Mouse (Mus musculus) regulatory T cell (primary cell): ENCODE data around the gene Zfp777.

Experiments
- in situ Hi-C: fragments of 300-600 bp; cut with MboI, MseI; formaldehyde crosslinking; loops from one replicate; pipeline ENCODE4 v1.15.1; 2025; ENCODE audit warnings: high pct_unique_total_duplicates

Gene Zfp777

DNA sequence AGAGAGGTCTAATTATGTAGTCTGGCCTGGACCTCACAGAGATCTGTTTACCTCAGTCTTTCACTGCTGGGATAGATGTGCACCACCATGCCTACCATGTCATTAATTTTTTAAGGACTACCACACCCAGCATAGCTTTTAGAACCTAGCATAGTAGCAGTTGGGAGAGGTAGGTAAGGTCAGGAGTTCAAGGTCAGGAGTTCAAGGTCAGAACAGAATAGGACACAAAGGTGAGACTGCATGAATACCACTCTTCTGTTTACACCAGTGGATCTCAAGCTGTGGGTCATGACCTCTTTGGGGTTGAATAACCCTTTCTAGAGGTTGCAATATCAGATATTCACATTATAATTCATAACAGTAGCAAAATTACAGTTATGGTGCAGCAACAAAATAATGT is 16.1 kb downstream of the Zfp777 start:
- in situ Hi-C loops = no loop called here

DNA sequence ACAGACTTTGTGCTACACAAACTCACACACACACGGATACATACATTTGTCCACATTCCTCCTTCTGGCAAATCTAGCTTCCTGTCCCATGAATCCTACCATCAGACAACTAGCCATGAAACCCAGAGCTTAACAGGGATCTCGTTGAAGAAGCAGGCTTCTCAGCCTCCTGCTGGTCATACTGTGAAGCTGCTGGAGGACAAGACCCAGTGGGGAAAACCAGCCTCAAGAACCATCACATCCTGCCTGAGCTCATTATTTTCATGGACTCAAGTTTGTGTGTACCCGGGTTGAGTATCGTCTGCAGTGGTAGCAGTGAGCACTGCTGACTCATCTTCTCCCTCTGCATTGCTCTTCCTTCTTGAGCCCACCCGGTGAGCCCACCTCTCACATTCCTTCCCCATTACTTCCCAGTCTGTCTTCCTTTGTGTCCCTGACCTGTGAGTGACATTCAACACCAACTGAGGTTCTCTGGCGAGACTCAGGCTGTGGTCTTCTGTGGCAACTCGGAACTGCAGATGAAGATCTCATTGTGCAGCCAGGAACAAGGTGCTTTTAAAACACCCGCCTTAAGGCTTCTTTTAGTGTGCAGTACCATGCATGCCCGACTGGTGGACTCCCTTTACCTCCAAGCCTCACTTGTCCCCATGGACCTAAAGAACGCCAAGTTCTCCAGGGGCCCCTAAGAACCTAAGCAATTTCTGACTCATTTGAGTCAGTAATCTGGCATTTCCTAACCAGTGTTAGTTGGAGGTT is 22.6 kb downstream of the Zfp777 start:
- in situ Hi-C loops = no loop called here

DNA sequence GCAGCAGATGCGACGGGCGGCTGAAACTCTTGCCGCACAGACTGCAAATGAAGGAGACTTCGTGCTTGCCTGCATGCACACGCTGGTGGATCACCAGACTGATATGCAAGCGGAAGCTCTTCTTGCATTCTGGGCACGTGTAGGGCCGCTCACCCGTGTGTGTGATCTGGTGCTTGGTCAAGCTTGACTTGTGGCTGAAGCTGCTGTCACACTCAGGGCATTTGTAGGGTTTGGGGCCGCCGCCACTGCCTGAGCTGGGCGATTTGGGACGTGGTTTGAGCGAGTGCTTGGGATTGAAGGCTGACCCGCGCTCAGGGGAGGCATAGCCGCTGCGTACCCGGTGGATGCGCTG is 23.7 kb downstream of the Zfp777 start:
- in situ Hi-C loops = no loop called here

DNA sequence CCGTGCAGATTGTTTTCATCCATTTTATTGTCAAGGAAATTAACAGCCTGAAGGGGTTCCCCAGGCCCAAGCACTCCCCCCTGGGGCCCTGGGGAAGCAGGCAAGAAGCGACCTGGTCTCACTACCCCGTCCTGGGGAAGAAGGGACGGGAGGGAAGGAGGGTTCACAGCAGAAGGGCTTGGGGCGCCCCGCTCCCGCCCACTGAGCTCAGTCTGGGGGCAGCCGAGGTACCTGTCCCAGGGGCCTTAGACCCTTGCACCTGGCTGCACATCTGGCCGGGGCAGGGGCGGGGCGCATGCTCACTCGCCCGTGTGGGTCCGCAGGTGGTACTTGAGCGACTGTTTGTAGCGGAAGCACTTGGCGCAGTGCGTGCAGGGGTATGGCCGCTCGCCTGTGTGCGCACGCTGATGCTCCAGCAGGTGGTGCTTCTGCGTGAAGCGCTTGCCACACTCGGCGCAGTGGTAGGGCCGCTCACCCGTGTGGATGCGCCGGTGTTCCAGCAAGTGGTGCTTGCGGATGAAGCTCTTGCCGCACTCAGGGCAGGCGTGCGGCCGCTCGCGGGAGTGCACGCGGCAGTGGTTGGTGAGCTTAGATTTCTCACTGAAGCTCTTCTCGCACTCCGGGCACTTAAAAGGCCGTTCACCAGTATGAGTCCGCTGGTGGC is 24.2 kb downstream of the Zfp777 start:
- in situ Hi-C loops = no loop called here

DNA sequence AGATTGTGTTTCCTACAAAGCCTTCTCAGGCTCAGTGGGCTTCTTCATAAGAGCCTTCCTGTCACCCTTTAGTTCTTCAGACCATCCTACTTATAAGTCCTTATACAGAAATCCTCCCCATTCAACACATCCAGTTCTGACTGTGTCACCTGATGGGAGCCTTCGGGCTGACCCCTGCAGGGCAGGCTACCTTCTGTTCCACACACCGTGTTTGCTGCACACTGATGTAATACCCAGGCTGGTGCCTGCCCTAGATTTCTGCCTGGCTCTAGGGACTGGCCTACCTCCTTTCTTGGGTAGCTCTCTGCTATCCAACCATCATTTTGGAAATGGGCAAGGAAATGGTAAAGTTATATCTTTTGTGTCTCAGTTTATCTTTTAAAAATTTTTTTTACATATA is 26.0 kb downstream of the Zfp777 start:
- in situ Hi-C loops = no loop called here

DNA sequence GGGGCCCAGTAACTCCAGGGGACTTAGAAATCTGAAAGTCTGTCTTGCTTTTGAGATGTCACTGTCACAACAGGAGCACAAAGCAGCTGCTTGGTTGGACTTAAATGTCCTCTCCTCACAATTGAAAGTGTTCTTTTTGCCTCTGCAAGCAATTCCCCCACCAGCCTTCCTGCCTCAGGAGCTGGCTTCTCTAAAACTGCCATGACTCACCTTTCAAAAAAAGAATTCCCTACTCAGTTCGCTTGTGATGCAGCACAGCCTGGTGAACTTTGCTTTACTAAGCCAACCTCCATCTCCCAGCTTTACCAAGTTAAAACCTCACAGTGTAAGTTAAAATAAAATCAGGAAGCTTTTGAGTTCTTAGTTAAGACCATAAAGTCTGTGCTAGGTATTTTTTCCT is 27.0 kb downstream of the Zfp777 start:
- in situ Hi-C loops = no loop called here

DNA sequence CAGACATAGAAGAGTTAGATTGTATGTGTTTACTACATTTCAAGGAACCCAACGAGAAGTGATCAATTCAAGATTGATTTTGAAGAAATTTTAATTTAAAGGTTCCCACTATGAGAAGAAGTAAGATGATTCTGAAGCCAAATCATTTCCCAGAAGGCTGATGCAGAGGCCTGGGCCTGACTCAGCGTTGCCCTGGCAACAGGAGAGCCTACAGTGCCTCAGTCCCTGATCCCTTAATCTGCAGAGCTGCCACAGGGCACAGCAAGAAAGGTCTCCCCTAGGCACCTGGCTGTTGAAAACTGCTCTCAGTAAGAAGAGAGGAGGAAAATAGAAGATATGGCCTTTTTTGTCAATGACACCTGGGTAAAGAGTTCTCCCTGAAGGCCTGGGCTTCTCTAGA is 28.7 kb downstream of the Zfp777 start:
- in situ Hi-C loops = no loop called here

DNA sequence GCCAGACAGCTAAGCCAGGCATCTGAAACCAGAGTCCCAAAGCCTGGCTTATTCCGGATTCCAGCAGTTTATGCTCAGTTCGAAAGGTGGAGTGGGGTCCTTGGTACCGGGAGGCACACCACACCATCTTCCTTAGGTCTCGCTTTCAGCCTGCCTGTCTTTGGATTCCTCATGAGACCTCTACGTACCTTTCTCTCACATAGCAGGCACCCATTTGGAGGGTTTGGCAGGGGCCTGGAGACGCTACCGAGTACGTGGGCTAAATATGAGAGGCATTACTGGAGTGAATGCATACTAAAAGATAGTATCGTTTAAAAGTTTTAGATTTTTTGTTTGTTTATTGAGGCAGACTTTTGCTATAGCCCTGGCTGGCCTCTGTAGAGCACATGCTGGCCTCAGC is 31.9 kb downstream of the Zfp777 start:
- in situ Hi-C loops = no loop called here

DNA sequence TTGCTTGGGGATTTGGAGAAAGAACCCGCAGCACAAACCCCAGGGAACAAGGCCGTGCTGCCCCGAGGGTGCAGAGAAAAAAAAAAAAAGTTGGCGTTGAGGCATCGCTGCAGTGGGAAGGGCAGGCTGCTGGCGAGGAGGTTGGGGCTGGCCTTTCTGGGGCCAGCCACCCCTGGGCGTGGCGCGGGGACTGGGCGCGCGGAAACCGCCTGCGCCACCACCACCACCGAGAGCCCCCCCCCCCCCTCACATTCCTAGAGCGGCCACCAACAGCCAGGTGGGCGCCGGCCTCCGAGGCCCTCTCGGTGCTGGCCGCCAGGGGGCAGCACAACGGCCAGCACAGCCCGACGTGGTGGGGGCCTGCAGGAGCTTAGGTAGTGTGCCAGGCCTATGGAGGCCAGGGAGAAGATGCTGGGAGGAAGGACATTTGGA is 32.6 kb downstream of the Zfp777 start:
- in situ Hi-C loops = no loop called here

DNA sequence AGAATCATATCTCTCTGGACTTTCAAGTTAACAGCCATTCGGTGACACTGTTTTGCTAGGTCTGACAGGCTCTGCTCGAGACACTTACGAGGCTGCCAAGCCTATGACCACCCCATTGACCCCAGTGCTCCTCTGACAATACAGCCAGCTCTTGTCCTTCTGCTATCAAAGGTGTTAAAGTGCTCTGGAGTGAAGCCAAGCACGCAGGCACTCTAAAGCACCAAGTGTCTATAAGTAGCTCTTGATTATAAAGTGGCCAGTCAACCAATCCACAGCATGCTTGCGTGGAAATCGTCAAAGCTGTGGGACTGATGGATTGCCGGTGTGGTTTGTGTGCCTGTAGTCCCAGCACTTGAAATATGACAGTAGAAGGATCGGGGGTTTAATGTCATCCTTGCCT is 38.0 kb downstream of the Zfp777 start:
- in situ Hi-C loops = no loop called here

DNA sequence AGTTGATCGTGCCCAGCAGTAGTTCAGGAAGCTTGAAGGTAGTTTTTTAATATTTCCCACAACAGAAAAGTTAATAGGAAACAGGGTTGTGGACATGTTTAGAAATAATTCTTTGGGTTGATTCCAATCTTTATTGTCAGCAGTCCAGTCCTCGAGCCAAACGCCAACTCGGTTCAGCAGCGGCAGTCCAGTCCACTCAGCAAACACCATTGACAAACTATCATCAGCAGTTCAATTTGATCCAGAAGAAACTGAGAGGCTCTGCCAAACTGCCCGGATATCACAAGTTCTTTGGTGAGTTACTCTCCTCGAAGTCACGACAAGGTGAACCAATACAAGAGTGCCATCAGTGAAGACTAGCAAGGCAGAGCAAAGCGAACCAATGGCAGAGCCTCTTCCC is 53.0 kb downstream of the Zfp777 start:
- in situ Hi-C loops = no loop called here

DNA sequence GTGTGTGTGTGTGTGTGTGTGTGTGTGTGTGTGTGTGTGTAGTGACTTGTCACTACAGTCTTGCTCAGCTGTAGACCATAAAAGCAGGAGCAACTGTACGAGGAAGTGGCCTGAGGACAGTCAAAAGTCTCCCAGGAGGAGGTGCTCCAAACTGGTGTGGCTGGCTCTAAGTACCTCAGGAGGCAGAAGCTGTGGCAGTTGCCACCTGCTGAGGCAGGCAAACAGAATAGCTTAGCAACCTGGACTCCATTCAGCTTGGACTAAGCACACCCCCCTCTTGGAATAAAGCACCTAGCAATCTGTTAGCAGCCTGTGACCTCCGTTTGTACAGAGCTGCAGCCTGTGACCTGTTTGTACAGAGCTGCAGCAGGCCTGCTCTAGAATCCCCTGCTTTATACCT is 64.8 kb downstream of the Zfp777 start:
- in situ Hi-C loops = no loop called here

DNA sequence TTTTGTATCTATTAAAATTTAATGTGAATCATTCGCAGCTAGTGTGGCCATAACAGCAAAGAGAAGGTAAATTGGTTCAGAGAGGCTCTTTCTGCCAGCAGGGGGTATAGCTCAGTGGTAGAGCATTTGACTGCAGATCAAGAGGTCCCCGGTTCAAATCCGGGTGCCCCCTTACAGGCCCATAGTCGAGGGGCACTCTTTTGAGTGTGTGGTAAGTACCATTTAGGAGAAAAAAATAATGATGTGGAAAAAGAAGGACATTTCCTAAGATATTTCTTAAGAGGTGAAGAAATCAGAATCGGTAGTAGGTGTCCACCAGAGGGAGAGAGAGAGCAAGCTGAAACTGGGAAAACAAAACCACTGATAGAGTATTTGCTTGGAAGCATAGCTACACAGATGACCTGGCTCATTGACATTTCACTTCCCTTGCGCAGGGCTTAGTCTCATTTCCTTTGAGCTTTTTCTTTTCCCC is 69.8 kb downstream of the Zfp777 start:
- in situ Hi-C loops = no loop called here

DNA sequence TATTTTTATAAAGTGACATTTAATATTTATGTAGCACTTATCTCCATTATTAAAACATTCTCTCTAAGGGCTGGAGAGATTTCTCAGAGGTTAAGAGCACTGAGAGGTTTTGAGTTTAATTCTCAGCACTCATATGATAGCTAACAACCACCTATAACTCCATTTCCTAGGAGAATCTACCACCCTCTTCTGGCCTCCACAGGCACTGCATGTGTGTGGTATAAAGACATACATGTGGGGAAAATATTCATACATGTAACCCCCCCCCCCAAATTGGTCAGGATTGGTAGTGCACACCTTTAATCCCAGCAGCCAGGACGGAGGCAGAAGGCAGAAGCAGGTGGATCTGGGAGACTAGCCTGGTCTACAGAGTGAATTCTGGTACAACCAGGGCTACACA is 74.1 kb downstream of the Zfp777 start:
- in situ Hi-C loops = no loop called here
